Mouse (Mus musculus): ENCODE results near the gene Erp44.

- TF ChIP-seq MAX (IDR thresholded peaks at IDR 0.05; ENCODE audit: low read length) (no peak), CHD2 (IDR thresholded peaks at IDR 0.05; ENCODE audit: low read length) (no peak), BHLHE40 (IDR thresholded peaks at IDR 0.05; ENCODE audit: borderline replicate concordance, low read depth, low read length) (no peak)
These were observed 75.8 kb downstream of the Erp44 start for GRCm38 (mm10) chr4:48203564-48203963.

All from MEL (cell line).